ENCODE assay signal across 8 mouse cellular contexts in the genomic region with DNA sequence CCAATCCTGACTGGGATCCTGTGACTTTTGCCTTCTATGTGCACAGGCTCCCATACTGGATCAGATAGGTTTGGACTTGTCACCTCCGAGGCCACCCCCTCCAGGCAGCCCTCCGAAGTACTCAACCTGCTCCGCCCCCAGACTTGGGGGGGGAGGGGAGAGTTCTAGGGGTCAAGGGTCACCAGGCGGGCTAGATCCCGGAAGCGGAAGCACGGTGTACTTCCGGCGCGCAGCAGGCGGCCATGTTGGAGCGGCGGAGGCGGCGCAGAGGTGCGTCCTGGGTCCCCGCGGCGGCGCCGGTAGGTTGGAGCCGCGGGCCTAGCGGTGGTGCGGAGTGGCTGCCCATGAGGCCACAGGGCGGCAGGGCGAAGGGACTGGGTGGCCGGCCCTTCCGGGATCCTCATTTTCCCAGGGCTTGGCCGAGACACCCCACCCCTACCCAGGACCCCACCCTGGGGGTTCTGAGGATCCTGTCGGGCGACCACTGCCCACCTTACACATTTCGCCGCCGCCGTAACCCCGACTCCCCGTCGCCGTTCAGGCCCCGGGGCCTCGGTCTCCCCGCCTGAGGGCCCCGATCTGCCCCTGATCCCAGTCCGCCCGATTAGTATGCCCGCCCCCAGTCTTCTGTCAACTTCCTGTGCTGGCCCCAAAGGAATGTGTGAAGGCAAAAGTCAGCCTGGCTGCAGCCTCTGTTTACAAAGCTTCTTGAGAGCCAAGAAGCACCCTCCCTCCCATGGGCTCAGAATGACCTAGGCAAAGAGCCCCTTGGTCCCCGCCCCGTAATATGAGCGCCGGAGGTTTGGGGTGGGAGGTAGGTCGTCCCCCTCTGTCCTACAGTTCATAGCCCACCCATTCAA. TPM values are rescaled to one million over a fixed set of nuclear protein-coding genes. Genes with fewer than 3 reads are reported as not detected.
A peak's percentile ranks its signal among the peaks of the same experiment; 100 is the strongest.
DNase-seq lines count a peak whose midpoint lies in the region; ATAC-seq and TF ChIP-seq lines count a peak whose summit lies in the region.

A gene (plus strand): TSS at position 209 of the 860 bp plus-strand sequence.

- DNase-seq in gastrocnemius, postnatal 10 days, result peak; percentile 88
- DNase-seq in hindlimb bud, embryonic 11.5 days (ENCODE audit: extremely low spot score, low read depth, low spot score), result peak; percentile 58
- DNase-seq in left cerebral cortex, adult 2 months (ENCODE audit: extremely low spot score in 1 of 2, low spot score in 2 of 2), result peak; percentile 87 to 88
- peak; percentile 79 for DNase-seq in retina, postnatal 7 days (ENCODE audit: low read depth, low spot score)
- DNase-seq in urinary bladder, adult 2 months (ENCODE audit: low spot score), result peak; percentile 70

- under 1% methylated on average over 39 of the region's 52 CpGs for WGBS in macrophage (ENCODE audit: missing documents)

- H3K27ac ChIP-seq in cortical plate, adult 2 months (ENCODE audit: insufficient read depth, low read length), result peak within 1 kb of the TSS; percentile 43; the same call in 1 of the 2 replicates
- H3K27ac ChIP-seq in left cerebral cortex, adult 2 months, result peak within 1 kb of the TSS; percentile 94
- peak within 1 kb of the TSS; percentile 29; the same call in 1 of the 2 replicates for H3K27ac ChIP-seq in macrophage

- peak; percentile 39; the same call in 1 of the 2 replicates for TF ChIP-seq POLR2A in cortical plate, adult 2 months (IDR thresholded peaks at IDR 0.05; ENCODE audit: extremely low read depth, insufficient read depth, low read length)

- intact Hi-C loops in left cerebral cortex, adult 2 months (cut with DNase I), result no loop called here

- TF ChIP-seq CTCF in cortical plate, adult 2 months (IDR thresholded peaks at IDR 0.05; ENCODE audit: extremely low read depth, insufficient read depth, low read length), result no peak
- peak; percentile 3 for TF ChIP-seq CTCF in left cerebral cortex, adult 2 months (IDR thresholded peaks at IDR 0.05)

- peaks cover 28% of the 10 kb centered on the region for H3K36me3 ChIP-seq in macrophage (ENCODE audit: inconsistent target)

- H3K4me3 ChIP-seq in cortical plate, adult 2 months (ENCODE audit: insufficient read depth, low read length), result peak within 1 kb of the TSS; percentile 84
- H3K4me3 ChIP-seq in left cerebral cortex, adult 2 months, result peak within 1 kb of the TSS; percentile 75
- peak within 1 kb of the TSS; percentile 89 for H3K4me3 ChIP-seq in macrophage (ENCODE audit: inconsistent target)

- peaks cover 37% of the 10 kb centered on the region for H3K79me2 ChIP-seq in macrophage (ENCODE audit: inconsistent target)

- peaks cover 8% of the 10 kb centered on the region; the same call in 1 of the 2 replicates for H3K4me1 ChIP-seq in cortical plate, adult 2 months (ENCODE audit: control insufficient read depth, insufficient read depth, low read length)

- peak; percentile 90 for ATAC-seq in activated CD4-positive, CD25-positive, alpha-beta regulatory T cell, adult 4 months

RNA-seq across cellular contexts. Expression of the gene that starts here (rescaled TPM):
- 10 to 100 TPM; 22.5 to 31.5 TPM for polyA plus RNA-seq in activated CD4-positive, CD25-positive, alpha-beta regulatory T cell, adult 4 months (2017; shearing (Covaris generic))
- polyA plus RNA-seq in cortical plate, adult 2 months (2012; rRNA removed), result 19.9 and 22.3 TPM in 2 replicates
- 10 to 100 TPM; 20.9 to 21.2 TPM for total RNA-seq in gastrocnemius, postnatal 10 days (2021)
- 10 to 100 TPM; 31.3 to 44.6 TPM for total RNA-seq in left cerebral cortex, adult 2 months (2021)
- total RNA-seq in macrophage (2018; cell fraction: chromatin; rRNA removed), result 10 to 100 TPM in 14 of 26 experiments, 1 to 10 TPM in 12; 3.7 to 17.3 (median 10.7) TPM
- total RNA-seq in macrophage (2018; cell fraction: cytosol; rRNA removed), result 10 to 100 TPM; 11.5 to 24.8 (median 18.2) TPM
- 10 to 100 TPM in 16 of 26 experiments, 1 to 10 TPM in 10; 5.2 to 53.5 (median 12.9) TPM for total RNA-seq in macrophage (2018; cell fraction: nucleus; rRNA removed)
- 15.8 to 26.5 TPM (median 19.0 TPM) in 3 replicates for polyA plus RNA-seq in macrophage (2018)
- polyA plus RNA-seq in urinary bladder, adult 2 months (2012; rRNA removed), result 24.5 and 25.9 TPM in 2 replicates

Comparison
In these comparisons a context has a peak if more than half of its experiments do, and no peak if none do; other contexts are left out.
1. Peak in every context shown above with its lines: DNase-seq, ATAC-seq, H3K4me3 ChIP-seq and H3K27ac ChIP-seq.
2. H3K27ac ChIP-seq: peak in every context shown above with its lines; median percentile 94 in left cerebral cortex, adult 2 months; 43 in cortical plate, adult 2 months; 29 in macrophage.